Mouse (Mus musculus) spleen, postnatal 14 days (tissue): Measurements from ENCODE around the gene Fgf12.

ENCODE experiments used
- DNase-seq, 2 experiments: peaks; one replicate each; pipeline ENCODE4 v3.0.0; 2021 to 2022; ENCODE audit warnings: low spot score in 2 of 2

Gene Fgf12

GRCm38 (mm10) chr16:28610940-28611339 is 141.9 kb downstream of the Fgf12 start:
- DNase-seq: no peak

- DNase-seq: no peak
Measured at GRCm38 (mm10) chr16:28603155-28603554, 149.7 kb downstream of the Fgf12 start.

GRCm38 (mm10) chr16:28601723-28602122 is 151.1 kb downstream of the Fgf12 start:
- no peak for DNase-seq

GRCm38 (mm10) chr16:28596112-28596511 is 156.8 kb downstream of the Fgf12 start:
- DNase-seq: no peak

- peak in 1 of 2 experiments; percentile 15 for DNase-seq
Measured at GRCm38 (mm10) chr16:28593075-28593915, 159.6 kb downstream of the Fgf12 start.

GRCm38 (mm10) chr16:28592466-28592865 is 160.4 kb downstream of the Fgf12 start:
- no peak for DNase-seq

GRCm38 (mm10) chr16:28591583-28591982 is 161.3 kb downstream of the Fgf12 start:
- no peak for DNase-seq

- no peak for DNase-seq
Measured at GRCm38 (mm10) chr16:28572212-28572611, 180.7 kb downstream of the Fgf12 start.

- DNase-seq: no peak
Measured at GRCm38 (mm10) chr16:28564716-28565217, 188.1 kb downstream of the Fgf12 start.

- DNase-seq: no peak
Measured at GRCm38 (mm10) chr16:28564075-28564715, 188.7 kb downstream of the Fgf12 start.

GRCm38 (mm10) chr16:28562847-28563246 is 190.0 kb downstream of the Fgf12 start:
- no peak for DNase-seq

- DNase-seq: no peak
Measured at GRCm38 (mm10) chr16:28555219-28555618, 197.6 kb downstream of the Fgf12 start.

GRCm38 (mm10) chr16:28539423-28539822 is 213.4 kb downstream of the Fgf12 start:
- no peak for DNase-seq

- DNase-seq: peak in 1 of 2 experiments; percentile 18
Measured at GRCm38 (mm10) chr16:28517596-28518524, 235.0 kb downstream of the Fgf12 start.

GRCm38 (mm10) chr16:28512446-28512845 is 240.4 kb downstream of the Fgf12 start:
- no peak for DNase-seq

- DNase-seq: no peak
Measured at GRCm38 (mm10) chr16:28511413-28511812, 241.5 kb downstream of the Fgf12 start.

GRCm38 (mm10) chr16:28497971-28498607 is 254.8 kb downstream of the Fgf12 start:
- no peak for DNase-seq

- no peak for DNase-seq
Measured at GRCm38 (mm10) chr16:28491711-28492110, 261.2 kb downstream of the Fgf12 start.

GRCm38 (mm10) chr16:28490515-28490914 is 262.4 kb downstream of the Fgf12 start:
- DNase-seq: no peak

GRCm38 (mm10) chr16:28484920-28485319 is 267.9 kb downstream of the Fgf12 start:
- DNase-seq: no peak

- DNase-seq: no peak
Measured at GRCm38 (mm10) chr16:28479022-28479421, 273.8 kb downstream of the Fgf12 start.
